Mouse (Mus musculus): ENCODE measurements around the gene Ttc9. TPM values are rescaled to one million over a fixed set of nuclear protein-coding genes. Genes with fewer than 3 reads are reported as not detected.

Ttc9 gene
- polyA plus RNA-seq, 1 experiment from 2014 or later, result 2.7 TPM

- H3K4me1 ChIP-seq (replicated peaks), result peaks cover 30% of the 10 kb centered on the region
- peak overlapping the region; percentile 92 for H3K27ac ChIP-seq
- under 1% methylated on average over 16 of the region's 16 CpGs for WGBS
- peak; percentile 40 for DNase-seq (ENCODE audit: low spot score)
- peak overlapping the region; percentile 77 for H3K4me3 ChIP-seq
- no peaks in the 10 kb centered on the region for H3K9me3 ChIP-seq
- H3K36me3 ChIP-seq, result no peaks in the 10 kb centered on the region
- H3K27me3 ChIP-seq (ENCODE audit: insufficient read depth, poor library complexity, severe bottlenecking), result peaks cover 61% of the 10 kb centered on the region
These were observed 532 bp upstream of the Ttc9 start for GRCm38 (mm10) chr12:81630520-81630914.

GRCm38 (mm10) chr12:81631661-81632401 lies 782 bp downstream of the Ttc9 start:
- Histone ChIP-seq H3K27ac (peak overlapping the region; percentile 92), H3K4me1 (replicated peaks) (peaks cover 30% of the 10 kb centered on the region), H3K4me3 (peak overlapping the region; percentile 77), H3K36me3 (no peaks in the 10 kb centered on the region), H3K9me3 (no peaks in the 10 kb centered on the region), H3K27me3 (ENCODE audit: insufficient read depth, poor library complexity, severe bottlenecking) (peaks cover 53% of the 10 kb centered on the region)
- 1% methylated on average over 31 of the region's 31 CpGs for WGBS
- no peak for DNase-seq (ENCODE audit: low spot score)

GRCm38 (mm10) chr12:81633246-81633645 lies 2.2 kb downstream of the Ttc9 start:
- Histone ChIP-seq H3K27me3 (ENCODE audit: insufficient read depth, poor library complexity, severe bottlenecking) (peaks cover 49% of the 10 kb centered on the region), H3K4me1 (replicated peaks) (peaks cover 30% of the 10 kb centered on the region), H3K4me3 (no peak overlapping the region), H3K27ac (no peak overlapping the region), H3K36me3 (no peaks in the 10 kb centered on the region), H3K9me3 (no peaks in the 10 kb centered on the region)
- no peak for DNase-seq (ENCODE audit: low spot score)
- WGBS, result 75% methylated on average over 2 of the region's 2 CpGs

GRCm38 (mm10) chr12:81640656-81641055 lies 9.6 kb downstream of the Ttc9 start:
- H3K4me3 ChIP-seq, result no peak overlapping the region
- H3K36me3 ChIP-seq, result no peaks in the 10 kb centered on the region
- WGBS, result 77% methylated on average over 5 of the region's 5 CpGs
- peaks cover 15% of the 10 kb centered on the region for H3K4me1 ChIP-seq (replicated peaks)
- no peak overlapping the region for H3K27ac ChIP-seq
- H3K9me3 ChIP-seq, result no peaks in the 10 kb centered on the region
- no peak for DNase-seq (ENCODE audit: low spot score)
- H3K27me3 ChIP-seq (ENCODE audit: insufficient read depth, poor library complexity, severe bottlenecking), result no peaks in the 10 kb centered on the region

- no peaks in the 10 kb centered on the region for H3K9me3 ChIP-seq
- 35% methylated on average over 11 of the region's 11 CpGs for WGBS
- peak; percentile 10 for DNase-seq (ENCODE audit: low spot score)
These were observed 11.5 kb downstream of the Ttc9 start for GRCm38 (mm10) chr12:81642361-81643082.

GRCm38 (mm10) chr12:81646811-81647210 lies 15.8 kb downstream of the Ttc9 start:
- Histone ChIP-seq H3K4me1 (replicated peaks) (peaks cover 15% of the 10 kb centered on the region), H3K27ac (no peak overlapping the region), H3K27me3 (ENCODE audit: insufficient read depth, poor library complexity, severe bottlenecking) (no peaks in the 10 kb centered on the region), H3K4me3 (no peak overlapping the region), H3K9me3 (no peaks in the 10 kb centered on the region), H3K36me3 (no peaks in the 10 kb centered on the region)
- no peak for DNase-seq (ENCODE audit: low spot score)
- 88% methylated on average over 6 of the region's 6 CpGs for WGBS

More at GRCm38 (mm10) chr12:81642361-81643082, 11.5 kb downstream of the Ttc9 start:
- Histone ChIP-seq H3K27ac (no peak overlapping the region), H3K4me1 (replicated peaks) (peaks cover 15% of the 10 kb centered on the region), H3K36me3 (no peaks in the 10 kb centered on the region), H3K27me3 (ENCODE audit: insufficient read depth, poor library complexity, severe bottlenecking) (no peaks in the 10 kb centered on the region), H3K4me3 (no peak overlapping the region)

GRCm38 (mm10) chr12:81653344-81653743 lies 22.3 kb downstream of the Ttc9 start:
- Histone ChIP-seq H3K36me3 (no peaks in the 10 kb centered on the region), H3K27ac (no peak overlapping the region), H3K27me3 (ENCODE audit: insufficient read depth, poor library complexity, severe bottlenecking) (no peaks in the 10 kb centered on the region), H3K9me3 (no peaks in the 10 kb centered on the region), H3K4me3 (no peak overlapping the region), H3K4me1 (replicated peaks) (no peaks in the 10 kb centered on the region)
- no peak for DNase-seq (ENCODE audit: low spot score)
- WGBS, result 91% methylated on average over 8 of the region's 8 CpGs

- no peak overlapping the region for H3K27ac ChIP-seq
- H3K9me3 ChIP-seq, result no peaks in the 10 kb centered on the region
- H3K4me3 ChIP-seq, result no peak overlapping the region
- DNase-seq (ENCODE audit: low spot score), result no peak
- H3K36me3 ChIP-seq, result no peaks in the 10 kb centered on the region
- H3K4me1 ChIP-seq (replicated peaks), result no peaks in the 10 kb centered on the region
- 89% methylated on average over 1 of the region's 1 CpGs for WGBS
- no peaks in the 10 kb centered on the region for H3K27me3 ChIP-seq (ENCODE audit: insufficient read depth, poor library complexity, severe bottlenecking)
These were observed 26.3 kb downstream of the Ttc9 start for GRCm38 (mm10) chr12:81657321-81657720.

GRCm38 (mm10) chr12:81658086-81658485 lies 27.0 kb downstream of the Ttc9 start:
- H3K4me1 ChIP-seq (replicated peaks), result no peaks in the 10 kb centered on the region
- H3K27me3 ChIP-seq (ENCODE audit: insufficient read depth, poor library complexity, severe bottlenecking), result no peaks in the 10 kb centered on the region
- no peaks in the 10 kb centered on the region for H3K9me3 ChIP-seq
- 89% methylated on average over 7 of the region's 7 CpGs for WGBS
- peaks cover 3% of the 10 kb centered on the region; the same call in 1 of the 2 replicates for H3K36me3 ChIP-seq
- no peak overlapping the region for H3K4me3 ChIP-seq
- no peak overlapping the region for H3K27ac ChIP-seq
- DNase-seq (ENCODE audit: low spot score), result no peak

- H3K4me1 ChIP-seq (replicated peaks), result peaks cover 13% of the 10 kb centered on the region; the same call in 1 of the 2 replicates
- no peak overlapping the region for H3K4me3 ChIP-seq
- H3K9me3 ChIP-seq, result no peaks in the 10 kb centered on the region
- no peak for DNase-seq (ENCODE audit: low spot score)
- no peak overlapping the region for H3K27ac ChIP-seq
- peaks cover 14% of the 10 kb centered on the region for H3K36me3 ChIP-seq
- WGBS, result 92% methylated on average over 4 of the region's 4 CpGs
- no peaks in the 10 kb centered on the region for H3K27me3 ChIP-seq (ENCODE audit: insufficient read depth, poor library complexity, severe bottlenecking)
These were observed 31.0 kb downstream of the Ttc9 start for GRCm38 (mm10) chr12:81662076-81662475.

GRCm38 (mm10) chr12:81663116-81663515 lies 32.1 kb downstream of the Ttc9 start:
- no peak for DNase-seq (ENCODE audit: low spot score)
- Histone ChIP-seq H3K4me1 (replicated peaks) (peaks cover 13% of the 10 kb centered on the region; the same call in 1 of the 2 replicates), H3K9me3 (no peaks in the 10 kb centered on the region), H3K27me3 (ENCODE audit: insufficient read depth, poor library complexity, severe bottlenecking) (no peaks in the 10 kb centered on the region), H3K36me3 (peaks cover 14% of the 10 kb centered on the region), H3K4me3 (no peak overlapping the region), H3K27ac (no peak overlapping the region)
- WGBS, result 89% methylated on average over 9 of the region's 9 CpGs

- H3K9me3 ChIP-seq, result no peaks in the 10 kb centered on the region
- H3K27me3 ChIP-seq (ENCODE audit: insufficient read depth, poor library complexity, severe bottlenecking), result no peaks in the 10 kb centered on the region
- peaks cover 14% of the 10 kb centered on the region for H3K36me3 ChIP-seq
- DNase-seq (ENCODE audit: low spot score), result no peak
- 77% methylated on average over 5 of the region's 5 CpGs for WGBS
- no peak overlapping the region for H3K4me3 ChIP-seq
- H3K27ac ChIP-seq, result 0 out of 2 replicates have a peak overlapping the region, but pooled peaks have one; percentile 16
- peaks cover 13% of the 10 kb centered on the region; the same call in 1 of the 2 replicates for H3K4me1 ChIP-seq (replicated peaks)
These were observed 32.9 kb downstream of the Ttc9 start for GRCm38 (mm10) chr12:81663906-81664305.

- H3K36me3 ChIP-seq, result peaks cover 8% of the 10 kb centered on the region; the same call in 1 of the 2 replicates
- DNase-seq (ENCODE audit: low spot score), result no peak
- H3K9me3 ChIP-seq, result no peaks in the 10 kb centered on the region
- H3K4me3 ChIP-seq, result no peak overlapping the region
- no peak overlapping the region for H3K27ac ChIP-seq
- no peaks in the 10 kb centered on the region for H3K27me3 ChIP-seq (ENCODE audit: insufficient read depth, poor library complexity, severe bottlenecking)
- 87% methylated on average over 9 of the region's 9 CpGs for WGBS
- peaks cover 12% of the 10 kb centered on the region; the same call in 1 of the 2 replicates for H3K4me1 ChIP-seq (replicated peaks)
These were observed 37.4 kb downstream of the Ttc9 start for GRCm38 (mm10) chr12:81668406-81668805.
